Mouse (Mus musculus) bone marrow, adult 2 months (tissue): ENCODE data around the gene Prr5. TPM values are rescaled to one million over a fixed set of nuclear protein-coding genes. Genes with fewer than 3 reads are reported as not detected.

Experiments used
- H3K27ac ChIP-seq: fragments of 200-500 bp; 2 replicates; pipeline ENCODE4 v1.5.1; 2012; ENCODE audit warnings: low read depth, mild to moderate bottlenecking, control low read depth, inconsistent platforms, low read length; ENCODE audit not compliant: control insufficient read depth, poor library complexity, insufficient read depth
- H3K4me1 ChIP-seq: fragments of 200-500 bp; 2 replicates; pipeline ENCODE4 v1.6.1; 2011; ENCODE audit warnings: low read length; ENCODE audit not compliant: control insufficient read depth, insufficient read depth
- H3K4me3 ChIP-seq: fragments of 200-500 bp; replicated peaks from 2 replicates; pipeline ENCODE3; 2011; ENCODE audit warnings: mild to moderate bottlenecking, low read depth, low read length, control low read depth; ENCODE audit not compliant: control insufficient read depth
- CTCF ChIP-seq: fragments of 200-500 bp; IDR thresholded peaks from 2 replicates; pipeline ENCODE4 v1.5.1; 2011; ENCODE audit warnings: low read length, control low read depth; ENCODE audit not compliant: control insufficient read depth, insufficient read depth
- POLR2A ChIP-seq: fragments of 200-500 bp; IDR thresholded peaks from 2 replicates; pipeline ENCODE4 v1.6.1; 2011; ENCODE audit warnings: low read depth, mild to moderate bottlenecking, control low read depth, low read length, borderline replicate concordance; ENCODE audit not compliant: control insufficient read depth
- WGBS: fragments of 180-500 bp; shearing (Covaris S2); methylation state at CpG from one replicate; pipeline ENCODE4 v1.1.7; 2018; 5-methylcytosine and 5-hydroxymethylcytosine counted together
- polyA plus RNA-seq: library from polyadenylated mRNA; stranded (reverse); fragments of >200 nt; gene quantifications from 2 replicates; pipeline ENCODE4 v1.2.4, GENCODE M21; 2011; ENCODE audit warnings: low replicate concordance; ENCODE audit not compliant: missing spikeins, insufficient read depth, insufficient read length

Gene Prr5
- polyA plus RNA-seq, 1 experiment = 8.8 TPM

DNA sequence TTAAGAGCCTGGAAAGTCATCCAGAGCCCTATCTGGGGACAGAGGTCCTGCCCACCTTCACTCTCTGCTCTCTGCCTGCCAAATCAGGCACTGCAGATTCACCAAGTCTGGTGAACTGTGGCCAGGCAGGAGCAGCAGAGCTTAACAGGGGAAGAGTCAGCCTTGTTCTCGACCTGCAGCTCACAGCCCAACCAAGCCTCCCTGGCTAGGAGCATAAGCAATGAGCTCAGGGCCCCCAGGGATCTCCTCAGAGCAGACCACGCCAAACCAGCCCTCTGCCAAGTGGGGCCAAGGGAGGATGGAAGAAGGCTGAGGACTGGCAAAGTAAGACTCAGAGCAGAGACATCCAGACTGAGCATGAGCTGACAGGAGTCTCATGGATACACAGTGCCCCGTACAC, 35.1 kb upstream of the Prr5 start:
- Histone ChIP-seq H3K4me3 (no peak overlapping the region), H3K27ac (no peak overlapping the region), H3K4me1 (peaks cover 4% of the 10 kb centered on the region)
- 51% methylated on average over 3 of the region's 3 CpGs for WGBS
- no peak for TF ChIP-seq POLR2A
- TF ChIP-seq CTCF = no peak

DNA sequence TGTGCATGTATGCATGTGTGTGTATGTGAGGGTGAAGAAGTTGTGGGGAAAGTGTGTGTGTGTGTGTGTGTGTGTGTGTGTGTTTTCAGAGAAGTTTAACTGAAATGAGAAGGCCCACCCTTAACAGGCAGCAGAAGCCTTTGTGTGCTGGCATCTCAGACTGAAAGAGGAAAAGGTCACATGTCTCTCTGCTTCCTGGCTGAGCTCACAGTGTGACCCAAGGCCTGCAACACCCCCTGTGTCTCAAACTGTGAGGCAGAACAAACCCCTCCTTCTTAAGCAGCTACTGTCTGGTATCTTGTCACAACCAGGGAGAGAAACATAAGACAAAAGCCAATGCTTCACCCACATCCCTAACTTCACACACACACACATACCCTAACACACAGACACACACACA, 31.0 kb upstream of the Prr5 start:
- Histone ChIP-seq H3K27ac (no peak overlapping the region), H3K4me3 (no peak overlapping the region), H3K4me1 (peaks cover 4% of the 10 kb centered on the region)
- TF ChIP-seq CTCF (no peak), POLR2A (no peak)

DNA sequence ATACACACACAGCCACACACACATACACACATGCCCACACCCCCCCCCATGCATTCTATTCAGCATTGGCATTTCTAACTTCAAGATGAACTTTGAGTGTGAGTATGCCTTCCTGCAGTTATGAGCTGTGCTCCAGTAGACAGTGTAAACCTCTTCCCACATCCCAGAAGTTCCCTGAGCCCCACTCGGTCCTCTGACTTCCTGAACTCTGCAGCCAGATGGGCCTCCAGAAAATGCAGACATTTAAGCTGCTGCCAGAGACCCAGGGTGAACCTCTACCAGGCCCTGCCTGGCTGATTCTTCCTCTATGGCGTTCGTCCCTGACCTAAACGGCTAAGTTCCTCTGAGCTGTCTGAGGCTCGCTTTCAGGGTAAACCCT, 30.4 kb upstream of the Prr5 start:
- H3K4me3 ChIP-seq = no peak overlapping the region
- WGBS = 20% methylated on average over 5 of the region's 5 CpGs
- H3K4me1 ChIP-seq = peaks cover 4% of the 10 kb centered on the region
- no peak for TF ChIP-seq POLR2A
- no peak for TF ChIP-seq CTCF
- H3K27ac ChIP-seq = no peak overlapping the region; the same call in 1 of the 2 replicates

DNA sequence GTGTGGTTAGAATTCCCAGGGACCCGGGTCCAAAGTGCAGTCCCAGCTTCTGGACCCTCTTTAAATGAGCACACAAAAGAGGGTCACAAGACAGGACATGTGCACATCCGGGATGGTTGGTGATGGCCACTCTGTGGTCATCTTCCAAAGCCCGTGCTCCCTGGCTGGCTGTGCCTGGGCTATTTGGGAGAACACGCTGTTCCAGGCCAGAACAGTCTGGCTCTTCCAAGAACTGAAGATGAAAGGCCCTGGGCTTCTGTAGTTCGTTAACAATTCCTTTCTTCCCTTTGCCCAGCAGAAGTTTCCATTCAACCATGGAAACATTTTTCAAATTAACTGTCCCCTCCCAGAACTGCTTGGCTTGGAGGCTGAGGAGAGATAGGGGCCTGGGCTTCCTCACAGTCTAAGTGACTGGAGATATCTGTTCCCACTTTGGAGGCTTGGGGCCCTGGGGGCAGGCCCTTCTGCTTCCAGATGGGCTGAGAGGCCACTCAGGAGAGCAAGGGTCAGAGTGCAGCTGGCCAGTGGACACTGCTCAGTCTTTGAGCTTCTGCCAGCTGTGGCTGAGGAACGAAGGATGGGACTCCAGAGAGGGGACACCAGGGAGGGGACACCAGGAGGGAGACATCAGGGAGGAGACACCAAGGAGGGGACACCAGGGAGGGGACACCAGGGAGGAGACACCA, 29.8 kb upstream of the Prr5 start:
- no peak overlapping the region for H3K27ac ChIP-seq

DNA sequence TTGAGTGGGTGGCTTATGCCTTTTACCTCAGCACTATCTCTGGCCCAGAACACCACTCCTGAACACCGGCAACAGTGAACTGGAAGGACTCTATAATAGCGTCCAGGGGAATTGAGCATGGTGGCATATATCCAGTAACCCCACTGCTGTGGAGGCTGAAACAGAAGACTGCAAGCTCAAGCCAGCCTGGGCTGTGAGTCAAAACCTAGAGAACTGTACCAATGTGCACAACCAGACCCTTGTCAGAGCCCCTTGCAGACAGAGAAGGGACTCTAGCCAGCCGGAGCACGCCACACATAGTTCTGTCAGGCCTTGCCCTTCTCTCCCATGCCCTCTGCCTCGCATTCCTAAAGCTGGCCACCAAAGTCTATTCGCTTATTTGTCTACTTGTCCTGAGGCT, 28.7 kb upstream of the Prr5 start:
- H3K27ac ChIP-seq = no peak overlapping the region
- 81% methylated on average over 6 of the region's 6 CpGs for WGBS
- TF ChIP-seq CTCF (no peak), POLR2A (no peak)
- no peak overlapping the region for H3K4me3 ChIP-seq
- peaks cover 4% of the 10 kb centered on the region for H3K4me1 ChIP-seq

More for the DNA sequence above, 29.8 kb upstream of the Prr5 start:
- no peak for TF ChIP-seq POLR2A
- no peak for TF ChIP-seq CTCF
- Histone ChIP-seq H3K4me1 (peaks cover 4% of the 10 kb centered on the region), H3K4me3 (no peak overlapping the region)
- WGBS = 64% methylated on average over 6 of the region's 6 CpGs

DNA sequence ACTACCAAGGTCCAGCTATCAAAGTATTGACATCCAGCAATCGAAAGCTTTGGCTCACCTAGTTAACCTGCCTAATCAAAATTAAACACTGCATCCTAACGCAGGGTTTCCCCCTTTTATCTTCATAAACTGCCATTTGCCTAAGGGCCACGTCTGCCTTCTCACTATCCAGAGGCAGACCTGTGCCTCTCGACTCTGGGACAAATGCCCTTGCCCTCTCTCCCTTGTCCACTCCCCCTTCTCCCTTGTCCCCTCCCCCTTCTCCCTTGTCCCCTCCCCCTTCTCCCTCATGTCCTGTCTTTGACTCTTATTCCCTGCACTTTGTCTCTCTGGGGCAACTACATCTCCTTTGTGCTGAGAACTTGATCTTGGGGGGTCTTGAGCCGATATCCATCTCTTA, 28.3 kb upstream of the Prr5 start:
- Histone ChIP-seq H3K4me3 (no peak overlapping the region), H3K27ac (no peak overlapping the region), H3K4me1 (peaks cover 4% of the 10 kb centered on the region)
- WGBS = 65% methylated on average over 5 of the region's 5 CpGs
- no peak for TF ChIP-seq POLR2A
- TF ChIP-seq CTCF = no peak

DNA sequence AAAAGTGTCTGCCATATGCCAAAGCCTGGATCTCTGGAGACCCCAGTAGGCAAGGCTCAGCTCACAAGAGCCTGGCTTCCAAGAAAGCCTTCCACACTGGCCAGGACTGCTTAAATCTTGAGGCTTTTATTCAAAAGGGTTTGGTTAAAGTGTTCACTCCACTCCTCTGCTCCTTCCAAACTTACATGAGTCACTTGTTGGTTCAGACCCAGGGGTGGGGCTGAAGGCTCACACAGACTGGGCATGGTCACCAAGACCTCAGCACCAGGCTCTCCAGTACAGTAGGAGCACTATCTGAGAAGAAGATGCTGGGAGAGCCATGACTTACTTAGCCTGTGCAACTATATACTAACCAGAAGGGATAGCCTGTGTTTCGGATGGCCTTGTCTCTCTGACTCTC, 27.5 kb upstream of the Prr5 start:
- Histone ChIP-seq H3K4me1 (peaks cover 4% of the 10 kb centered on the region), H3K27ac (no peak overlapping the region), H3K4me3 (no peak overlapping the region)
- WGBS = 97% methylated on average over 1 of the region's 1 CpGs
- TF ChIP-seq POLR2A (no peak), CTCF (no peak)

DNA sequence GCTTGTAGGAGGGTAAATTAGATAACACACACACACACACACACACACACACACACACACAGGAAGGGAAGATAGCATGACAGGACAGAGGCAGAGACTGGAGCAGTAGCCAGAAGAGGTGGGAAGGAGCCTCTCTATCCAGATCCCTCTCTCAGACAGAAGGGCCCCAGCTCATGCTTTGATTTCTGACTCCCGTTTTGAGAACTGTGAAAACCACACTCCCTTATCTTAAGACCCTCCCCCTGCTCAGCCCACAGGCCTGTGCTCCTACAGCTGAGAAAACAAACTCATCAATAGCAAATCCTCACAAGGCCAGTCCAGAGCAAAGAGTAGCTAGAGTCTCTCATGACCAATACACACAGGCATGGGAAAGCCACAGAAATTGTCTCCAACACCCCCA, 26.2 kb upstream of the Prr5 start:
- Histone ChIP-seq H3K4me3 (no peak overlapping the region), H3K27ac (no peak overlapping the region), H3K4me1 (peaks cover 4% of the 10 kb centered on the region)
- TF ChIP-seq CTCF (no peak), POLR2A (no peak)
- 13% methylated on average over 1 of the region's 1 CpGs for WGBS

DNA sequence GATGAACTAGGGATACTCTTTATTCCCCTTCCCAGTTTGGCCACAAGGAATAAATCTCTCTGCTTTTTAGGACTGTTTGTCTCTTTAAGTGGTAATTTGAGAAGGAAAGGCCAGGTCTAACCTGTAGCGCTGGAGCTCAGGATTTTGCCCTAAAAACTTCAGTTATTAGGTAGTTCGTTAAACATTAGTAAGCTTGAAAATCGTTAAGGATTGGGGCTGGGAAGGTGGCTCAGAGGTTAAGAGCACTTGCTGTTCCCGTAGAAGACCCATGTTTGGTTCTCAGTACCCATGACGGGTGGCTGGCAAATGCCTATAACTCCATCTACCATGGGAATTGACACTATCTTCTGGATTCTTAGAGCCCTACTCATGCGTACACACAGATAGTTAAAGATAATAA, 17.9 kb upstream of the Prr5 start:
- Histone ChIP-seq H3K4me1 (no peaks in the 10 kb centered on the region; the same call in 1 of the 2 replicates), H3K4me3 (no peak overlapping the region), H3K27ac (no peak overlapping the region)
- no peak for TF ChIP-seq CTCF
- TF ChIP-seq POLR2A = no peak
- 82% methylated on average over 6 of the region's 6 CpGs for WGBS
